Mouse (Mus musculus): ENCODE data around the gene Inha. TPM values are rescaled to one million over a fixed set of nuclear protein-coding genes. Genes with fewer than 3 reads are reported as not detected.

Gene Inha
- polyA plus RNA-seq, 1 experiment = not detected

- TF ChIP-seq GATA1 (IDR thresholded peaks at IDR 0.05; ENCODE audit: low read length) = no peak
Observed at GRCm38 (mm10) chr1:75505159-75505955, 1.5 kb upstream of the Inha start.

GRCm38 (mm10) chr1:75505956-75506831, 683 bp upstream of the Inha start, which contains the start of gene Obsl1:
Gene Obsl1 (minus strand): TSS chr1:75506452.
- no peak for TF ChIP-seq GATA1 (IDR thresholded peaks at IDR 0.05; ENCODE audit: low read length)

GRCm38 (mm10) chr1:75509586-75509985, 2.7 kb downstream of the Inha start:
- no peak for TF ChIP-seq GATA1 (IDR thresholded peaks at IDR 0.05; ENCODE audit: low read length)

GRCm38 (mm10) chr1:75510154-75510553, 3.3 kb downstream of the Inha start:
- TF ChIP-seq GATA1 (IDR thresholded peaks at IDR 0.05; ENCODE audit: low read length) = no peak

GRCm38 (mm10) chr1:75511437-75512210, 4.7 kb downstream of the Inha start:
- no peak for TF ChIP-seq GATA1 (IDR thresholded peaks at IDR 0.05; ENCODE audit: low read length)

- TF ChIP-seq GATA1 (IDR thresholded peaks at IDR 0.05; ENCODE audit: low read length) = no peak
Observed at GRCm38 (mm10) chr1:75512550-75512949, 5.7 kb downstream of the Inha start.

GRCm38 (mm10) chr1:75516703-75517380, 10.0 kb downstream of the Inha start:
- TF ChIP-seq GATA1 (IDR thresholded peaks at IDR 0.05; ENCODE audit: low read length) = no peak

GRCm38 (mm10) chr1:75517984-75518383, 11.1 kb downstream of the Inha start:
- no peak for TF ChIP-seq GATA1 (IDR thresholded peaks at IDR 0.05; ENCODE audit: low read length)

- no peak for TF ChIP-seq GATA1 (IDR thresholded peaks at IDR 0.05; ENCODE audit: low read length)
Observed at GRCm38 (mm10) chr1:75518427-75518826, 11.6 kb downstream of the Inha start.

- no peak for TF ChIP-seq GATA1 (IDR thresholded peaks at IDR 0.05; ENCODE audit: low read length)
Observed at GRCm38 (mm10) chr1:75519576-75519975, 12.7 kb downstream of the Inha start.

GRCm38 (mm10) chr1:75521321-75522031, 14.6 kb downstream of the Inha start, which contains the start of gene Stk11ip:
Gene Stk11ip (plus strand): TSS chr1:75521529.
- TF ChIP-seq GATA1 (IDR thresholded peaks at IDR 0.05; ENCODE audit: low read length) = no peak

- no peak for TF ChIP-seq GATA1 (IDR thresholded peaks at IDR 0.05; ENCODE audit: low read length)
Observed at GRCm38 (mm10) chr1:75524679-75525078, 17.8 kb downstream of the Inha start.

GRCm38 (mm10) chr1:75530546-75530945, 23.7 kb downstream of the Inha start:
- no peak for TF ChIP-seq GATA1 (IDR thresholded peaks at IDR 0.05; ENCODE audit: low read length)
